Mouse (Mus musculus): Measurements from ENCODE around the gene Olfr564. TPM values are rescaled to one million over a fixed set of nuclear protein-coding genes. Genes with fewer than 3 reads are reported as not detected.

Olfr564 gene
- not detected for polyA plus RNA-seq (2017; shearing (Covaris generic))

DNA sequence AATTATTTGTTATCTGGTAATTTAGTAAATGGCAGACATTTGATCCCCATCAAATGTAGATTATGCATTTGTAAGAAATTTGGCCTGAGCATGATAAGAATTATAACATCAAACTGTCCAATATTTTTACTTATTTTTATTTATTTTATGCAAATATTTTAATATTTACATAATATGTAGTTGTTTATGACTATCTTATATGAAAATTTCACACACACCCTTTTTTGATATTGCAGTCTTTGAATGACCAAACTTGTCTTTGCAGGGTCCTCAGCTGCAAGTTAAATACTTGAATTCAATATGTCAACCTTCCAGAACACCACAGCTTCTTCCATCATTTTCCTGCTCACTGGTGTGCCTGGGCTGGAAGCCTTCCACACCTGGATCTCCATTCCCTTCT, at the start of gene Olfr564:
Olfr564 (plus strand) TSS at position 301 of the 400 bp plus-strand sequence.

DNA sequence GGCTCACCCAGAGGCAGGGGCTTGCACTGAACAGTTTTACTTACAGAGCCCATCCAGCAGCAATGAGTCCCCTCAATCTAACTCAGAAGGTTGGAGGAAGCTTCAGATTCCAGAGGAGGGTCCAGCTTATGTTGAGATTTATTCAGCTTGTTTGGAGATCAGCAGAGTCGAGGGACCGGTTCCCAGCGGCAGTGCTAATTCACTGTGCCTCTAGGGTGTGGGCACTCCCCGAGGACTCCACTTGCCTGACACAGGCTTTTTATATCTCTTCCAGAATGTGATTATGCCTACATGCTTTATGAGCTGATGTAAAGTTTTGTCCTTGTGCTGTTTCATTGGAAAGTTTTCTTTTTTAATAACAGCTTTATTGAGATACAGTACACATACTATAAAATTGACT, 44.0 kb upstream of the Olfr564 start, which contains the start of the genes Olfr560 and Olfr78:
Olfr560 (minus strand) TSS at position 101 of the 400 bp plus-strand sequence.
Olfr78 (minus strand) TSS at position 206 of the 400 bp plus-strand sequence.

DNA sequence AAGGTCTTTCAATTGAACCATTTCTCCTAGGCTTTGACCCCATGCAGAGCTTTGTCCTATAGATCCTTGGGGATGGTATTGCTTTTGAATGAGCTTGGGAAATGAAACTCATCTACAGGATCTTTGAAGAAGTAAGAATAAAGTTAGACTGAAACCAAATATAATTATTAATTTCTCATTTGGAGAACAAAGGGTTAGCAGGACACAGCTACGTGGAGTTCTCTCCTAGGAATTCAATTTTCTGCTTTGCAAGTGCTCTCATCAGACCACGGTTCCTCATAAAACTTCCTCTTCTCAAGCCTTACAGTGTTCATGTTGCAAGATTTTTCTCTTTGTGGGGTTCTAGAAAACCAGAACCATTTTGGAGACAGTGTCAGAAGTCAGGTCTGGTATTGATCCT, 32.4 kb upstream of the Olfr564 start, which contains the start of gene Olfr561:
Olfr561 (plus strand) TSS at position 301 of the 400 bp plus-strand sequence.

Other genes starting within 250 kb of the Olfr564 start
- 20.7 TPM for gene Trim21, start 238.0 kb upstream of the Olfr564 start, polyA plus RNA-seq (2017; shearing (Covaris generic))
- not detected for gene Olfr550, start 232.0 kb upstream of the Olfr564 start, polyA plus RNA-seq (2017; shearing (Covaris generic))
- 0.06 TPM for gene Olfr551, start 211.6 kb upstream of the Olfr564 start, polyA plus RNA-seq (2017; shearing (Covaris generic))
- not detected for gene Olfr552, start 205.7 kb upstream of the Olfr564 start, polyA plus RNA-seq (2017; shearing (Covaris generic))
- not detected for gene Olfr553, start 185.3 kb upstream of the Olfr564 start, polyA plus RNA-seq (2017; shearing (Covaris generic))
- 0.52 TPM for gene Olfr554, start 165.0 kb upstream of the Olfr564 start, polyA plus RNA-seq (2017; shearing (Covaris generic))
- gene Olfr555, start 144.7 kb upstream of the Olfr564 start, polyA plus RNA-seq (2017; shearing (Covaris generic)): not detected
- gene Olfr556, start 138.6 kb upstream of the Olfr564 start, polyA plus RNA-seq (2017; shearing (Covaris generic)): not detected
- gene Trim68, start 116.2 kb upstream of the Olfr564 start, polyA plus RNA-seq (2017; shearing (Covaris generic)): 7.1 TPM
- gene Olfr557, start 107.6 kb upstream of the Olfr564 start, polyA plus RNA-seq (2017; shearing (Covaris generic)): not detected
- gene Olfr558, start 101.3 kb upstream of the Olfr564 start, polyA plus RNA-seq (2017; shearing (Covaris generic)): not detected
- gene Olfr33, start 84.4 kb upstream of the Olfr564 start, polyA plus RNA-seq (2017; shearing (Covaris generic)): not detected
- not detected for gene Olfr559, start 76.0 kb upstream of the Olfr564 start, polyA plus RNA-seq (2017; shearing (Covaris generic))
- gene Olfr560, start 44.1 kb upstream of the Olfr564 start, polyA plus RNA-seq (2017; shearing (Covaris generic)): not detected
- gene Olfr78, start 44.0 kb upstream of the Olfr564 start, polyA plus RNA-seq (2017; shearing (Covaris generic)): not detected
- not detected for gene Olfr561, start 32.3 kb upstream of the Olfr564 start, polyA plus RNA-seq (2017; shearing (Covaris generic))
- gene Olfr566, start 55.3 kb downstream of the Olfr564 start, polyA plus RNA-seq (2017; shearing (Covaris generic)): not detected
- not detected for gene Olfr568, start 73.6 kb downstream of the Olfr564 start, polyA plus RNA-seq (2017; shearing (Covaris generic))
- not detected for gene Olfr569, start 87.4 kb downstream of the Olfr564 start, polyA plus RNA-seq (2017; shearing (Covaris generic))
- not detected for gene Olfr570, start 91.1 kb downstream of the Olfr564 start, polyA plus RNA-seq (2017; shearing (Covaris generic))
- gene Olfr571, start 114.1 kb downstream of the Olfr564 start, polyA plus RNA-seq (2017; shearing (Covaris generic)): not detected
- gene Olfr572, start 120.9 kb downstream of the Olfr564 start, polyA plus RNA-seq (2017; shearing (Covaris generic)): not detected
- gene Olfr573-ps1, start 139.1 kb downstream of the Olfr564 start, polyA plus RNA-seq (2017; shearing (Covaris generic)): not detected
- not detected for gene Olfr574, start 145.0 kb downstream of the Olfr564 start, polyA plus RNA-seq (2017; shearing (Covaris generic))
- gene Olfr575, start 155.3 kb downstream of the Olfr564 start, polyA plus RNA-seq (2017; shearing (Covaris generic)): not detected
- gene Olfr576, start 159.2 kb downstream of the Olfr564 start, polyA plus RNA-seq (2017; shearing (Covaris generic)): not detected
- gene Olfr577, start 172.5 kb downstream of the Olfr564 start, polyA plus RNA-seq (2017; shearing (Covaris generic)): not detected
- not detected for gene Olfr578, start 185.8 kb downstream of the Olfr564 start, polyA plus RNA-seq (2017; shearing (Covaris generic))
- not detected for gene Olfr582, start 234.5 kb downstream of the Olfr564 start, polyA plus RNA-seq (2017; shearing (Covaris generic))
- gene Olfr583, start 247.8 kb downstream of the Olfr564 start, polyA plus RNA-seq (2017; shearing (Covaris generic)): not detected